Mouse (Mus musculus): ENCODE data around the gene 1500011B03Rik. TPM values are rescaled to one million over a fixed set of nuclear protein-coding genes. Genes with fewer than 3 reads are reported as not detected.

1500011B03Rik gene
- polyA plus RNA-seq, 1 experiment: 31.4 TPM

DNA sequence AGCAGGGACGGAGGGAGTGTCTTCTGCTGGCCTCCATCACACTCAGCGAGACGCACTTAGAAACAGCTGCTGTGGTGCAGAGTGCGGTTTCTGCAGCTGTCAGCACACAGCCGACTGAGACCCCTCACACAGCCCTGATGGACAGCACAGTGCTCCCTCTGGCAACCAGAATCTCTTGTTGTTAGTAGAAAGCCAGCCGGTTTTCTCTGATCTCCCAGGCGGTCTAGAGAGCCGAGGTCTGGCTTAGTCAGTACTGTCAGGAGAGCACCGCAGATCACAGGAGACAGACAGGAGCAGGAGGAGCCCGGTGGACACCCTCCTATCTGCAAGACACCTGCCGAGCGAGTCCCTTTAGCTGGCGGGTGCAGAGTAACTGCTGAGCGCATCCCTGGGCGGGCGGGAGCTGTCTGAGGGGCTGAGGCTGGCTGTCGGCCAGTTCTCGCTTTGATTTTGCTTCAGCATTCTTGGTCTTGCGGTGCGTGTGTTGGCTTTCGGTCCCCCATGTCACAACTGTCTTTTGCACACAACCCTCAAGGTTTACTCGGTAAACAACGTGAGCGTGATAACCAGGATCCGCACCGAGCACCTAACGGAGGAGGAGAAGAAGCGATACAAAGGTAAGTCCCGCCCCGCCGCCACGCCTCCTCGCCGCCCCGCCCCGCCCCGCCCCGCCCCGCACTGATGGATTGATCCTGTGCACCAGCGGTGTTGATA lies 26.8 kb downstream of the 1500011B03Rik start:
- Histone ChIP-seq H3K27me3 (ENCODE audit: control insufficient read depth, insufficient read depth, insufficient read length) (no peaks in the 10 kb centered on the region), H3K36me3 (ENCODE audit: control insufficient read depth, insufficient read depth) (peaks cover 11% of the 10 kb centered on the region), H3K4me3 (no peak overlapping the region), H3K4me2 (ENCODE audit: low read depth) (peak overlapping the region; percentile 60), H3K79me2 (ENCODE audit: control insufficient read depth, insufficient read depth) (no peaks in the 10 kb centered on the region), H3ac (ENCODE audit: control insufficient read depth, insufficient read length) (no peak overlapping the region)
- TF ChIP-seq CEBPB (IDR thresholded peaks at IDR 0.05; ENCODE audit: insufficient read depth, poor library complexity, severe bottlenecking) (no peak), TCF12 (IDR thresholded peaks at IDR 0.05; ENCODE audit: insufficient read depth, poor library complexity, severe bottlenecking) (peak; percentile 95), POLR2A (IDR thresholded peaks at IDR 0.05; ENCODE audit: insufficient read length, low read depth) (no peak), MAX (IDR thresholded peaks at IDR 0.05; ENCODE audit: low read depth) (no peak), USF1 (IDR thresholded peaks at IDR 0.05; ENCODE audit: low read depth) (no peak), REST (IDR thresholded peaks at IDR 0.05; ENCODE audit: insufficient read depth, insufficient read length) (no peak), SRF (IDR thresholded peaks at IDR 0.05; ENCODE audit: control insufficient read depth, insufficient read length, low read depth) (no peak), MYOG (IDR thresholded peaks at IDR 0.05; ENCODE audit: control insufficient read depth in 1 of 3, insufficient read depth in 1 of 3, insufficient read length in 2 of 3, low read depth in 2 of 3) (peak; percentile 96 to 99 (median 98)), TCF3 (IDR thresholded peaks at IDR 0.05; ENCODE audit: insufficient read length, low read depth) (peak; percentile 96), MYOD1 (IDR thresholded peaks at IDR 0.05; ENCODE audit: control insufficient read depth in 1 of 3, insufficient read length in 2 of 3, low read depth in 2 of 3) (peak; percentile 67 to 99 (median 97)), E2F4 (IDR thresholded peaks at IDR 0.05; ENCODE audit: insufficient read depth) (no peak)

DNA sequence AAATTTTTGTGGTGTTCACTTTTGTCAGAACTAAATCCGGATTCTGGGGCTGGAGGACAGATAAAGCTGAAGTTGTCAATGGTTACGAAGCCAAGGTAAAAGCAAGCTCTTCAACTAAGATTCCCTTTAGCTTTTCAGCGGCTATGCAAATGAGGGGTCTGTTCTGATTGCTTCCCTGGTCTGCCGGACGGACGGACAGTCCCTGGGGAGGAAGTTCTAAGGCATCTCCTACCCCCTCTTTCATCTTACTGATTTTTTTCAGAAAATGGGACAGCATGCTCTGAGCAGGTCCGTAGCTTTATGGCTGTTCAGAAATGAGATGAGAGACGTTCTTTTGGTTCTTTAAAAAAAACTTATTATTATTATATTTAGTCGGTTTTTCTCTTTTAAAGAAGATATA lies 27.6 kb downstream of the 1500011B03Rik start:
- no peak overlapping the region for H3ac ChIP-seq (ENCODE audit: control insufficient read depth, insufficient read length)
- no peak for TF ChIP-seq CEBPB (IDR thresholded peaks at IDR 0.05; ENCODE audit: insufficient read depth, poor library complexity, severe bottlenecking)
- TF ChIP-seq TCF3 (IDR thresholded peaks at IDR 0.05; ENCODE audit: insufficient read length, low read depth): no peak
- TF ChIP-seq REST (IDR thresholded peaks at IDR 0.05; ENCODE audit: insufficient read depth, insufficient read length): no peak
- TF ChIP-seq POLR2A (IDR thresholded peaks at IDR 0.05; ENCODE audit: insufficient read length, low read depth): no peak
- no peak for TF ChIP-seq TCF12 (IDR thresholded peaks at IDR 0.05; ENCODE audit: insufficient read depth, poor library complexity, severe bottlenecking)
- no peaks in the 10 kb centered on the region for H3K79me2 ChIP-seq (ENCODE audit: control insufficient read depth, insufficient read depth)
- H3K4me2 ChIP-seq (ENCODE audit: low read depth): peak overlapping the region; percentile 55
- H3K4me3 ChIP-seq: no peak overlapping the region
- peaks cover 16% of the 10 kb centered on the region for H3K36me3 ChIP-seq (ENCODE audit: control insufficient read depth, insufficient read depth)
- no peaks in the 10 kb centered on the region for H3K27me3 ChIP-seq (ENCODE audit: control insufficient read depth, insufficient read depth, insufficient read length)

DNA sequence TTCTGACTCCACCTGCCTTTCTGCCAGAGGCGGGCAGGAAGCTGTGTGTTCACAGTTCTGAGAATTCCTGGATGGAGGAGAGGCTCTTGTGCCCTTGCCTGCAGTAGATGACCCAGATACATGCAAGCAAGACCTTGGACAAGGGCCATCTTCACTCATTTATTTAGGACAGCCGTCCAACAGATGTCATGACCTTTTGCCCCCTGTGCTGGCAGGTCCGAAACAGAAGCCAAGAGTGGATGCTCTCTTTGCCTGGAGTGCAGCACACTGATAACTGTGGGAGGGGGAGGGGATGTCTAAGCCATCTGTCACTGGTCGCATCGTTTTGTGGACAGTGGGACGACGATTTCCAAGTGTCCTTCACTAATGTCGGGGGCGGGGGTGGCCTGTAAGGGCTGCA lies 28.0 kb downstream of the 1500011B03Rik start:
- peak overlapping the region; percentile 55 for H3K4me2 ChIP-seq (ENCODE audit: low read depth)
- H3K79me2 ChIP-seq (ENCODE audit: control insufficient read depth, insufficient read depth): no peaks in the 10 kb centered on the region
- H3K4me3 ChIP-seq: no peak overlapping the region
- TF ChIP-seq MYOD1 (IDR thresholded peaks at IDR 0.05; ENCODE audit: control insufficient read depth in 1 of 3, insufficient read length in 2 of 3, low read depth in 2 of 3): peak in 2 of 3 experiments; percentile 29 to 69
- peak in 2 of 3 experiments; percentile 17 to 81 for TF ChIP-seq MYOG (IDR thresholded peaks at IDR 0.05; ENCODE audit: control insufficient read depth in 1 of 3, insufficient read depth in 1 of 3, insufficient read length in 2 of 3, low read depth in 2 of 3)
- TF ChIP-seq MAX (IDR thresholded peaks at IDR 0.05; ENCODE audit: low read depth): no peak
- TF ChIP-seq TCF12 (IDR thresholded peaks at IDR 0.05; ENCODE audit: insufficient read depth, poor library complexity, severe bottlenecking): peak; percentile 23
- H3K27me3 ChIP-seq (ENCODE audit: control insufficient read depth, insufficient read depth, insufficient read length): no peaks in the 10 kb centered on the region
- H3K36me3 ChIP-seq (ENCODE audit: control insufficient read depth, insufficient read depth): peaks cover 16% of the 10 kb centered on the region
- no peak overlapping the region for H3ac ChIP-seq (ENCODE audit: control insufficient read depth, insufficient read length)

DNA sequence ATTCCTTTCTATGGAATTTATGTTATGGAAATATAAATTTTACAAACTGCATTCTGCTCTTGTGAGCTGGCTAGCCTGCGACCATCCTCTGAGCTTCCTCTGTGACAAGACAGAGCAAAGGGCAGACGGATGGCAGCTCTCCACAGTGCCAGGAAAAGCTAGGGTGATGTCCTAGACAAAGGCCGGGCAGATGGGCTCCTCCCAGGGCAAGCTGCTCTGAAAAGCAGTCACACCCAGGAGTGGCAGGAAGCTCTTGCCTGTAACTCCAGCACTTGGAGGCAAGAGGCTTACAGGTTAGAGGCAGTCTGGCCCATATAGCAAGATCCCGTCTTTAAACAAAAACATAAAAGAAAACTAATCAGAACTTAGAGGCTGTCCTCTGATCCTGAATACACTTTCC lies 28.7 kb downstream of the 1500011B03Rik start:
- H3K4me2 ChIP-seq (ENCODE audit: low read depth): no peak overlapping the region
- H3K27me3 ChIP-seq (ENCODE audit: control insufficient read depth, insufficient read depth, insufficient read length): no peaks in the 10 kb centered on the region
- H3K79me2 ChIP-seq (ENCODE audit: control insufficient read depth, insufficient read depth): no peaks in the 10 kb centered on the region
- no peak for TF ChIP-seq TCF3 (IDR thresholded peaks at IDR 0.05; ENCODE audit: insufficient read length, low read depth)
- no peak for TF ChIP-seq MAX (IDR thresholded peaks at IDR 0.05; ENCODE audit: low read depth)
- TF ChIP-seq MYOG (IDR thresholded peaks at IDR 0.05; ENCODE audit: control insufficient read depth in 1 of 3, insufficient read depth in 1 of 3, insufficient read length in 2 of 3, low read depth in 2 of 3): no peak
- H3K36me3 ChIP-seq (ENCODE audit: control insufficient read depth, insufficient read depth): peaks cover 16% of the 10 kb centered on the region
- no peak overlapping the region for H3ac ChIP-seq (ENCODE audit: control insufficient read depth, insufficient read length)
- no peak overlapping the region for H3K4me3 ChIP-seq

DNA sequence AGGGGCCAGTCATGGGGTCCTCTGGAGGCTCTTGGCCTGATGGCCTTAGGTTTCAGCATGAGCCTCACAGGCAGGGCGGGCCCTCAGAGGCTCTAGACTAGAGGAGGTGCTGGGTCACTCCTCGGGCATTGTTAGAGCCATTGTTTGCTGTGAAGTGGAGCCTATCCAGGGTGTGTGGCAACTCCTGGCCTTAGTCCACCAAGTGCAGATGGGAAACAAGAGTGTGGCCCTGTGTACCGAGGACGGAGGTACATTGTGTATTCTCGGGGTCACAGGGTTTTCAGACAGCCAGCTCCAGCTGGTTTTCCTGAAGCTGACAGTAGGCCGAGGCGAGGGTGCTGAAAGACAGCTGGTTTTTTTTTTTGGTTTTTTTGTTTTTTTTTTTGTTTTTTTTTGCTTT lies 30.0 kb downstream of the 1500011B03Rik start:
- no peak overlapping the region for H3K4me3 ChIP-seq
- TF ChIP-seq TCF3 (IDR thresholded peaks at IDR 0.05; ENCODE audit: insufficient read length, low read depth) (no peak), MYOG (IDR thresholded peaks at IDR 0.05; ENCODE audit: control insufficient read depth in 1 of 3, insufficient read depth in 1 of 3, insufficient read length in 2 of 3, low read depth in 2 of 3) (no peak), E2F4 (IDR thresholded peaks at IDR 0.05; ENCODE audit: insufficient read depth) (no peak), TCF12 (IDR thresholded peaks at IDR 0.05; ENCODE audit: insufficient read depth, poor library complexity, severe bottlenecking) (no peak), SRF (IDR thresholded peaks at IDR 0.05; ENCODE audit: control insufficient read depth, insufficient read length, low read depth) (no peak), MYOD1 (IDR thresholded peaks at IDR 0.05; ENCODE audit: control insufficient read depth in 1 of 3, insufficient read length in 2 of 3, low read depth in 2 of 3) (no peak), POLR2AphosphoS2 (IDR thresholded peaks at IDR 0.05; ENCODE audit: insufficient read length, low read depth) (no peak), MAX (IDR thresholded peaks at IDR 0.05; ENCODE audit: low read depth) (no peak), CEBPB (IDR thresholded peaks at IDR 0.05; ENCODE audit: insufficient read depth, poor library complexity, severe bottlenecking) (no peak), POLR2A (IDR thresholded peaks at IDR 0.05; ENCODE audit: insufficient read length, low read depth) (no peak), REST (IDR thresholded peaks at IDR 0.05; ENCODE audit: insufficient read depth, insufficient read length) (no peak), USF1 (IDR thresholded peaks at IDR 0.05; ENCODE audit: low read depth) (no peak)
- no peaks in the 10 kb centered on the region for H3K79me2 ChIP-seq (ENCODE audit: control insufficient read depth, insufficient read depth)
- H3K27me3 ChIP-seq (ENCODE audit: control insufficient read depth, insufficient read depth, insufficient read length): no peaks in the 10 kb centered on the region
- H3ac ChIP-seq (ENCODE audit: control insufficient read depth, insufficient read length): no peak overlapping the region
- no peak overlapping the region for H3K4me2 ChIP-seq (ENCODE audit: low read depth)
- peaks cover 17% of the 10 kb centered on the region for H3K36me3 ChIP-seq (ENCODE audit: control insufficient read depth, insufficient read depth)

Data from myocyte (in vitro differentiated cells).